ENCODE assay signal across 20 mouse cellular contexts in the genomic region with DNA sequence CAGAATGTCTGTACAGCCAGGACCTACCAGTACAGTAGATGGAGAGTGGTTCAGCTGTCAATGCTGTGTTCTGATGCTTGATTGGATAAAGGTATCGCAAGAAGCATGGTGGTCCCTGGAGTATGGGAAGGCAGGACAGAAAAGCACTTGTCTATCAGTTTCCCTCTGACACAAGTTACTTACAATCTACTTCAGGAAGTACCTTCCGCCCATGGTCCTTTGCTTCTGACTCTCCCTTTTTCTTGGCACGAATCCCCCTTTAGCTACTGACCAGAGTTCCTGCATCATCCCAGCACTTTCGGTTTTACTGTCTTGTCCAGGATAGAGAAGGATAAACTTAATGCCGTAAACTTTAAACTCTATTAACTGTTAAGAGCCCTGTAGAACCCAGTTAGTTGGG.
A peak's percentile ranks its signal among the peaks of the same experiment; 100 is the strongest.
DNase-seq lines count a peak whose midpoint lies in the region; ATAC-seq lines count a peak whose summit lies in the region.
"Had no signal": no experiment of that assay in that cellular context is flagged by ENCODE, and none has a peak within 500 bp of the region (broad histone marks: within the 10 kb centered on the region; RNA-seq: fewer than 3 reads in every experiment).

No protein-coding gene starts in this region.

- H3K9ac ChIP-seq in kidney, embryonic 15.5 days: no peak overlapping the region
- peak overlapping the region; percentile 6; the same call in 1 of the 2 replicates for H3K9ac ChIP-seq in heart, embryonic 16.5 days (ENCODE audit: low read length)
- no peak overlapping the region for H3K9ac ChIP-seq in liver, embryonic 12.5 days
- H3K9ac ChIP-seq: embryonic facial prominence, embryonic 12.5 days; hindbrain, embryonic 12.5 days; intestine, embryonic 15.5 days; limb, embryonic 13.5 days; lung, embryonic 15.5 days had no signal

- intact Hi-C loops in left cerebral cortex, postnatal 36 days (cut with DNase I): no loop called here

- H3K27me3 ChIP-seq in kidney, embryonic 15.5 days: no peaks in the 10 kb centered on the region
- no peaks in the 10 kb centered on the region for H3K27me3 ChIP-seq in heart, embryonic 16.5 days (ENCODE audit: control insufficient read depth, insufficient read depth, low read length)
- no peaks in the 10 kb centered on the region for H3K27me3 ChIP-seq in liver, embryonic 12.5 days (replicated peaks)
- H3K27me3 ChIP-seq: embryonic facial prominence, embryonic 12.5 days; hindbrain, embryonic 12.5 days; intestine, embryonic 15.5 days; limb, embryonic 13.5 days; lung, embryonic 15.5 days had no signal

- no peaks in the 10 kb centered on the region for H3K36me3 ChIP-seq in kidney, embryonic 15.5 days
- H3K36me3 ChIP-seq in heart, embryonic 16.5 days (ENCODE audit: control insufficient read depth, insufficient read depth): no peaks in the 10 kb centered on the region
- no peaks in the 10 kb centered on the region for H3K36me3 ChIP-seq in liver, embryonic 12.5 days
- H3K36me3 ChIP-seq: embryonic facial prominence, embryonic 12.5 days; forebrain, embryonic 10.5 days; hindbrain, embryonic 12.5 days; intestine, embryonic 15.5 days; limb, embryonic 13.5 days; lung, embryonic 15.5 days had no signal

- H3K27ac ChIP-seq in kidney, embryonic 15.5 days: no peak overlapping the region
- H3K27ac ChIP-seq in brown adipose tissue, adult 24 weeks (replicated peaks; ENCODE audit: low read depth, low read length): peak overlapping the region; percentile 94
- peak overlapping the region; percentile 78 for H3K27ac ChIP-seq in heart, embryonic 16.5 days (ENCODE audit: low read length)
- H3K27ac ChIP-seq in liver, embryonic 12.5 days: no peak overlapping the region
- H3K27ac ChIP-seq: embryonic facial prominence, embryonic 12.5 days; forebrain, embryonic 10.5 days; hindbrain, embryonic 12.5 days; intestine, embryonic 15.5 days; limb, embryonic 13.5 days; lung, embryonic 15.5 days had no signal

- ATAC-seq in kidney, embryonic 15.5 days (replicated peaks; ENCODE audit: low FRiP score): no peak
- ATAC-seq in heart, embryonic 16.5 days (replicated peaks; ENCODE audit: extremely low read depth, insufficient read depth, low FRiP score): no peak
- no peak for ATAC-seq in liver, embryonic 12.5 days
- ATAC-seq: intestine, embryonic 15.5 days had no signal

- no peaks in the 10 kb centered on the region for H3K9me3 ChIP-seq in kidney, embryonic 15.5 days (replicated peaks)
- H3K9me3 ChIP-seq in heart, embryonic 16.5 days (replicated peaks; ENCODE audit: control insufficient read depth, low read length): no peaks in the 10 kb centered on the region
- H3K9me3 ChIP-seq in liver, embryonic 12.5 days (replicated peaks): no peaks in the 10 kb centered on the region
- H3K9me3 ChIP-seq: embryonic facial prominence, embryonic 12.5 days; forebrain, embryonic 10.5 days; G1E; hindbrain, embryonic 12.5 days; intestine, embryonic 15.5 days; limb, embryonic 13.5 days; lung, embryonic 15.5 days had no signal

- H3K4me1 ChIP-seq in kidney, embryonic 15.5 days: peaks cover 9% of the 10 kb centered on the region; the same call in 1 of the 2 replicates
- H3K4me1 ChIP-seq in brown adipose tissue, adult 24 weeks (ENCODE audit: control insufficient read depth, insufficient read depth, insufficient read length, low read length): peaks cover 14% of the 10 kb centered on the region; the same call in 1 of the 2 replicates
- H3K4me1 ChIP-seq in heart, embryonic 16.5 days (ENCODE audit: control insufficient read depth, insufficient read depth, low read length): peaks cover 23% of the 10 kb centered on the region
- peaks cover 4% of the 10 kb centered on the region; the same call in 1 of the 2 replicates for H3K4me1 ChIP-seq in liver, embryonic 12.5 days
- H3K4me1 ChIP-seq: intestine, embryonic 15.5 days had no signal

- DNase-seq in kidney, adult 11 months: peak; percentile 19
- peak; percentile 35 to 43 for DNase-seq in kidney, postnatal 25 days
- DNase-seq in left cerebral cortex, postnatal 36 days (ENCODE audit: low spot score in 2 of 2): no peak
- no peak for DNase-seq in adrenal gland, adult 8-10 months
- DNase-seq: adrenal gland, postnatal 36 days; layer of hippocampus, postnatal 36 days; right cerebral cortex, postnatal 14 days; thymus, adult 2 months had no signal

- H3K4me3 ChIP-seq in kidney, embryonic 15.5 days (replicated peaks): no peak overlapping the region
- H3K4me3 ChIP-seq in brown adipose tissue, adult 24 weeks (ENCODE audit: insufficient read depth, low read depth, low read length): 0 out of 2 replicates have a peak overlapping the region, but pooled peaks have one; percentile 5
- H3K4me3 ChIP-seq in heart, embryonic 16.5 days (ENCODE audit: low read length): peak overlapping the region; percentile 7; the same call in 1 of the 2 replicates
- H3K4me3 ChIP-seq in liver, embryonic 12.5 days: no peak overlapping the region
- H3K4me3 ChIP-seq: embryonic facial prominence, embryonic 12.5 days; forebrain, embryonic 10.5 days; hindbrain, embryonic 12.5 days; intestine, embryonic 15.5 days; limb, embryonic 13.5 days; lung, embryonic 15.5 days had no signal

- no peak overlapping the region for H3K4me2 ChIP-seq in kidney, embryonic 15.5 days
- peak overlapping the region; percentile 33 for H3K4me2 ChIP-seq in heart, embryonic 16.5 days (ENCODE audit: low read depth, low read length)
- no peak overlapping the region for H3K4me2 ChIP-seq in liver, embryonic 12.5 days
- H3K4me2 ChIP-seq: embryonic facial prominence, embryonic 12.5 days; hindbrain, embryonic 12.5 days; intestine, embryonic 15.5 days; limb, embryonic 13.5 days; lung, embryonic 15.5 days; midbrain, embryonic 11.5 days had no signal

- WGBS in kidney, embryonic 15.5 days: 77% methylated on average over 5 of the region's 5 CpGs
- WGBS in heart, embryonic 16.5 days: 53% methylated on average over 5 of the region's 5 CpGs
- 64% methylated on average over 5 of the region's 5 CpGs for WGBS in liver, embryonic 12.5 days (ENCODE audit: insufficient replicate concordance)

Comparison
In these comparisons a context has a peak if more than half of its experiments do, and no peak if none do; other contexts are left out.
1. DNase-seq: peak in kidney, adult 11 months (single experiment) and kidney, postnatal 25 days (2 of 2); none in left cerebral cortex, postnatal 36 days (0 of 2) and adrenal gland, adult 8-10 months (single experiment).
2. H3K27ac ChIP-seq: peak in brown adipose tissue, adult 24 weeks (single experiment) and heart, embryonic 16.5 days (single experiment); none in kidney, embryonic 15.5 days (single experiment) and liver, embryonic 12.5 days (single experiment).
3. H3K4me3 ChIP-seq: peak in brown adipose tissue, adult 24 weeks (single experiment) and heart, embryonic 16.5 days (single experiment); none in kidney, embryonic 15.5 days (single experiment) and liver, embryonic 12.5 days (single experiment).